Mouse (Mus musculus) cerebellum, adult 8-10 months (tissue): Measurements from ENCODE around the gene Phactr1.

ENCODE experiments used
- DNase-seq: peaks from one replicate; pipeline ENCODE4 v3.0.0; 2022

Phactr1 gene

DNA sequence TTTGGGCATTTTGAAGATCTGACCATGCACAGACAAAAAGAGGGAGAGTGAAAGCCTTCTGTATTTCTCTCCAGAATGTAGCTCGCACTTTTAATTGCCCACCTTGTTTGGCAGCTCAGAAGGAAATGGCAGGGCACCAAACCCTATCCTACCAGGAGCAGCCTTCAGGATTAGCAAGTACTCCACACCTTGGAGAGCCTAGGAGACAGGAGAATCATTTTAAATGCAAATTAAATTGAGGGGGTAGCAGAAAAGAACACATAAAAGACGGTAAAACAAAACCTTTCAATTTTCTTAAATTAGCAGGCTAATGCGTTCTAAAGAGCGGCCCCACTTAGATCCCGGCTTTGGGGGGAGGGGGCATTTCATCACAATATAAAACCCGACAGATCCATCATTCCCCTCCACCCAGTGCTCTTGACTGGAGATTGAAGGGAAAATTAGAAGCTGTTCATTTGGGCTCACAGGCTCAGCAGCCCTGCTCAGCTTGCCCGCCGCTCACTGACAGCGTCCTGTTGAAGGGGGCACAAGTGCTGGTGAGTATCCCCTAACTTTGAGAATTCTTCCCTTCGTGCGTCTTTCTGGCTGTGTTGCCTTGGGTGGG is at the start of gene Phactr1:
TSS of gene Phactr1 (plus strand) at position 233 of the 604 bp plus-strand sequence.
- no peak for DNase-seq

DNA sequence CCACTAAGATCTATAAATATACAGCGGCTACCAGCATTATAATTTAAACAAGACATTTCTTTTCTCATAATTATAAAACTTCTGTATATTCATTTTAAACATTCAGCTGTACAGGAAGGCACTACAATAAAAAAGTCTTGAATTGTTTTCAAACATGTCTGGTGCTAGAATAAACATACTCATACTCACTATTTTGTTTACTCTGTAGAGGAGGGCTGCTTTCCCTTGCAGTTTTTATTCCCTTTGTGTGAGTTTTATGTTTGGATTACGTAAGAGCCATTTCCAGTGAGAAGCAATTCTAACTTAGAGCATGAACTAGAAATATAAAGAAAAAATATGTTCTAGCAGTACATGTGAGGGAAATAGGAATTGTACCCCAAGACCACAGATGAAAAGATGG is 45.5 kb upstream of the Phactr1 start:
- DNase-seq, result no peak

DNA sequence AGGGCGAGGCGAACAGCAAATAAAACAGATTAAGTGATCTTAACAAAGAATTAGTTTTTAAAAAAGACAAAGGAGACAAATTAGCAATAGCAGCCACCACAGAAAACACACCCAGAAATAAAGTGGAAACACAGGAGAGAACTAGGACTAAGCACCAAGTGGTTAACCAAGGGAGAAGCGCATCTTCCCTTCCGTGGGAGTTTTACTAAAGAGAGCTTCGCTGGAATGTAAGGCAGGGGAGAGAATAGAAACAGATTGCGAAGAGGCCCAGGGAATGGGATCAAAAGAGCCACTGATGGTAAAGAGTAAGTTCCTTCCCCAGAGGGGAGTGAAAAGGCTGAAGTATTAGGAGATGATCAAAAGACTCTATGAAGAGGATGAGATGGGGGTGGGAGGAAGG is 30.2 kb upstream of the Phactr1 start:
- DNase-seq, result no peak

DNA sequence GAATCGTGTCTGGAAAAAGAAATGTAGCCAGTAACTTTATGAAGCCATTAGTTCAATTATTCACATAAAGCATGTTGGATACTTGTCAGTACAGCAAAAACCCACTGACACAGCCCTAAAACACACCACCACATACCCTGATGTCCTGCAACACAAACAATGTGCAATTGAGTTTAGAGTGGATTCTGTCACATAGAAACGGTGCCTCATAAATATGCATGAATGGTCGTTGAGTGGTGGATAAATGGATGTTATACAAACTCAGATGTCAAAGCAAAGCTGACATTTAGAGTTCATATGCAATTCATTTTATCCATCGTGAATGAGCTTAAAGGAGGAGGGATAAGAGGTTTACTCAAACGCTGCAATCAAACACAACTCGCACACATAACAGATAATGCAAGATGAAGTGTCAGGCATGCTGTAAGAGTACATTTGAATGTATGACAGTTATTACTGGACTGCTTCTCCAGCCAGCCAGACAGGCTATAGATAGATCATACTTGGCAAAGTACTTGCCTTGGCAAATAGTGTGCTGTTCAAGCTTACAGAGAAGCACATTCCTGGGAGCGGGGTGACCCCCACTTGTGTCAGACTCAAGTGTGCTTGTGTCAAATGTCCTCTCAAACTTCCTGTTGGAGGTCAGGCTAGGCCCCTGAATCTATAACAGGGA is 23.6 kb upstream of the Phactr1 start:
- DNase-seq, result no peak

DNA sequence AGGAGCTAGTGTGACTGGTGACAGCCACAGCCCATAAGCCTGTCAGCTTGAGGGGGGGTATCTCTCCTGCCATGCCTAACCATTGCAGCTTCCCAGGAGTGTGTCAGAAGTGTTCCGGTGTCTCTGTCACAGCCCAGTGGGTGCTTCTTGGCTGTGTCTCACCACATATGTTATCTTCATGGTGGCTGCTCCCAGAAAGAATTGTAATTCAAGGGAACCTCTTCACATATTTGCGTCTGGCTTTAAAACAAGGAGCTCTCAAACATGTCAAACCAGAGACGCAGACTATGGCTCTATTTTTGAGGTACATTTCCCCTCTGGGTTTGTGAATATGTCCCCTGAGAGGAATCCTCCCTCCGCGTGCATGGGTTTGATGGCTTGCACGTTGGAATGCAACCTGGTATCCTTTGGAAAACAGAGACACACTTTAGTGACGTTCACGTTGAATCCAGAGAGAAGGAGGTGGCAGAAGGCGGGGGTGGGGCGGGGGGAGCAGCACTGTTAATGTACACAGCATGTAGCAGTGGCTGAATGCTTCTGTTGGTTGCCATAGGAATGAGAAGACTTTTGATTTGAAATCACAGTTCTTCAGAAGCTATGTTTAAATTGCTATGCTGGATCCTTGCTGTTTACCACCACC is 8.7 kb upstream of the Phactr1 start:
- DNase-seq, result peak; percentile 30

DNA sequence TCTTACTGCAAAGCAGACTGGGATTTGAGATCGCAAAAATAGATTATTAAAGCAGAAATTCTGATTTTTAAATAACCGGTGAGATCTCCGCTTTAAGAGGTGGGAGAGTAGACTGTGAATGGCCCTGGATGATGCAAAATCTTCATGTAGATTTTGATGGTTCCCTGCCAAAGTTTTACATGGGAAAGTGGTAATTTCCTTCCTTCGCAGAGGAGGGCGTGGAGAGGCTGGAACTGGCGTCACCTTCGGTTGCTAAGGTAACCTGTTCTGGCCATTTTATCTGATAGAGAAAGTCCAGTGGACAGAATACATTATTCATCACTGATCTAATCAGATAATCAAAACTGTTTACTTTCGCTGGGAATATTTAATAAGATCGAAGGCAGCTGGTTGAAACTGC is 876 bp downstream of the Phactr1 start:
- no peak for DNase-seq

DNA sequence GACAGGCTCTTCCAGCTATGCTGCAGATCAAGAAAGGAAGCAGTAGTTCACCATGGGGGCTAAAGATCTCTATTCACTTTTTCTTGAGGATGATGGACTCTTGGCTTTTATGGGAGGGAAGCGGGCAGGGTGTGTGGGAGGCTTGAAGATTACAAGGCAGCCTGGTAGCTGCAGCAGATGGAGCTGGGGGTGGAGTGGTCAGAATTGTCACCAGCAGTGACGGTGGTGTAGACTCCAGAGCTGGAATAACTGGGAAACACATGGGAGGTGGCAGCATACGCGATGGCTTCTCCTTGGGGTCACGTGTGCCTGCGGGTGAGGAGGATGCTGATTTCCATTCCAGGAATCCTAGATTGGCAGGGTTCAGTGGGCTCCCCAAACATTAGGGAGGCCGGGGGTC is 3.8 kb downstream of the Phactr1 start:
- DNase-seq, result no peak

DNA sequence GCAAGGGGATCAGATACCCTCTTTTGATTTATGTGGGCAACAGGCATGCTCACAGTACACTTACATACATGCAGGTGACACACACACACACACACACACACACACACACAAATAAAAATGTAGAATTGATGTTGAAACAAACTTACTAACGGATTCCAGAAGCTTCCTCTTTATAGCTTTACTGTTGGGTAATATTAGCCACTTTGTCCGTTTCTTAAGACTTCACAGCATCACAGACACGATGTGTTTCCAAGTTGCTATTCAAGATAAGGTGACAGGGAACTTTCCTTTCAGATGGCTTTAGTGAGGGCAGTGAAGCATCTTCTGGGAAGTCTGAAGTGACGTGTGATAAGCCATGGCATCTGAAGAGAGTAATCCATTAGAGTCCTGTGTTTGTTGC is 11.8 kb downstream of the Phactr1 start:
- no peak for DNase-seq

DNA sequence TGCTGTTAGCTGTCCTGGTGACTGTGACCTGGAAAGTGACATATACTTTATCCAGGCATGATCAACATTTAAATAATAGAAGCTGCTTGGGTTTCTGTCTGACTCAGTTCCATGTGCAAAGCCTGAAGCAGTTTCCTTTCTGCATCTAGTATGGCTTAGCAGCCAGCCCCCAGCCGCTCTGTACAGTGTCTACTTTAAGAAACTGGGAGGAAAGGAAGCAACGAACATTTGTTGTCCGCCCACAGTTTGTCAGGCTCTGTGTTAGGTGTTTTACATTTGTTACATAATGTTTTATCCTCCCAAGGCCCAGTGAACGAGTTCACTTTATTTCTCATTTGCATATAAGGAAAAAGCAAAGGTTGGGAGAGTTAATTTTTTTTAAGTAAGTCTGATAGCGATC is 16.2 kb downstream of the Phactr1 start:
- DNase-seq, result no peak

DNA sequence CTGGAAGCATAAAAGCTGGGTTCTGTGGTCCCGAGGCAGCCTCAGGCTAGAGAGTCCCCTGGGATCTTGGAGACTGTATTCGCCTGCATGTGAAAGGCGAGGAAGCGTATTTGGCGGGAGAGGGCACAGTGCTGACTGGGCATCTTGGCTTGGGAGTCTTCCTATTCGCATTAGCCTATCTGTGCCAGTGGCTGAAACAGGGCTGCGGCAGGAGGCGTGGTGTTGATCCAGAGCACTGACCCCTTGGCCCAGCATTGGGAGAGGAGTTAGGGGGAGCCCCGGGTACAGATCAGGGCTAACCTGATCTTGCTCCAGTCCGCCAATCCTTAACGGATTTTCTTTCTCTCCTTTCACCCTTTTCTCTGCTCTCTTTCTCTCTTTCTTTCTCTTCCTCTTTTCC is 28.7 kb downstream of the Phactr1 start:
- peak; percentile 46 for DNase-seq

DNA sequence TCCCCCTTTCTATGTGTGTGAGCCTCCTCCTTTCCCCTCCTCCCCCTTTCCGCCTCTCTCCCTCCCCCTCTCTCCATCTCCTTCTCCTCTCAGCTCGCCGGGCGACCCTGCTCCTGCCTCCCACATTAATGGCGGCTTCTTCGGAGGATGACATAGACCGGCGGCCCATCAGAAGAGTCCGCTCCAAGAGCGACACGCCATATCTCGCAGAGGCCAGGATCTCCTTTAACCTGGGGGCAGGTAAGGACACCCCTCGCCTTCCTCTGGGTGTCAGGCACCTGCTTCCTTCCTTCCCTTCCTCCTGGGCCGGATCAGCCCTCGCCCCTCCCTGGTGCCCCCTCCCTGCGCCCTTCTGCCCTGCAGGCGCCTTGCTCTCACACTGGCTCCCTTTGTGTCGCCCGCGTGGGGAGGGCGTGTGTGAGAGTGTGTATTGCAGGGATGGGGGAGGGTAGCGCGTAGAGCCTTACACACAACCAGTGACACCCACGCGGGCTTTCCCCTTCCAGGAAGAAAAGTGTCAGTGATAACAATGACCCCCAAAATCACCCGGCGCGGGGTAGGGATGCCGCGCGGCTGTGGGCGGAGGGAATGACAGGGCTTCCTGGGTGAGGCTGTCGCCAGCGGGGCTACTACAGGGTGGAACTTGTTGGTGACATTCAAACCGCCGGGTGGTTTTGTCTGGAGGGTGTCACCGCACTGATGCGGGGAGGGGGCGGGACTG is 29.3 kb downstream of the Phactr1 start:
- DNase-seq, result peak; percentile 59

DNA sequence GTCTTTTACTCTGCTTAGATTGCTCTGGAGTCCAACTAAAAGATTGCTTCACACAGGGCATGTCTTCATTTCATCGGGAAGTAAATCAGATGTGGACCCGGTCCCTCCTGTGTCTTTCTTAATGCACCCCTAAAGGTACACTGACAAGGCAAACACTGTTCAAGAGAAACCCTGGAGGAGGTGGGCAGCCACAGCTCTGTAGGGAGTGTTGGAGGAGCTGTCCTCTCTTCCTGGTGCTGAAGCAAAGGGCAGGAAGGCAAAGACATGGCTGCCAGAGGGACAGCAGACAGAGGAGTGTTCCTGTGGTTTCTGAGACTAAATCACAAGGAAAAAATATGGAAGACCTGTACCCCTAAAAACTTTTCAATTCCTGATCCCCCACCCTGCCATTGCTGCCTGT is 31.1 kb downstream of the Phactr1 start:
- DNase-seq, result no peak

DNA sequence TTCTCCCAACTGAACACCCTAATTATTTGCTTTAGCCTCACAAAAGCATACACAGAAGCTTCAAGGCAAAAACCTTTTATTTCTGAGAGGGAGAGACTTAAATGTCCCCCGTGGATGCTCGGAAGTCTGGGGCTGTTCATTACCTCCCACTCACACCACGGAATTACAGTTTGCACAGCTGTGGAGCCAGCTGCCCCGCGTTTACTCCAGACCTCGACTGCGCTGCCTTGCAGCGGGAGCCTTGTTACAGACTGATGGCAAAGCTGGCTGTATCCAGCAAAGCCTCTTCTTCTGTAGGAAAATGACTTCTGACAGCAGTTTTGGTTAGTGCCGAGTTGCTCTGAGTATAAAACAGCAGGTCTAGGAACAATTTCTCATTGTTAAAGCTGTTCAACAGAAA is 39.0 kb downstream of the Phactr1 start:
- no peak for DNase-seq

DNA sequence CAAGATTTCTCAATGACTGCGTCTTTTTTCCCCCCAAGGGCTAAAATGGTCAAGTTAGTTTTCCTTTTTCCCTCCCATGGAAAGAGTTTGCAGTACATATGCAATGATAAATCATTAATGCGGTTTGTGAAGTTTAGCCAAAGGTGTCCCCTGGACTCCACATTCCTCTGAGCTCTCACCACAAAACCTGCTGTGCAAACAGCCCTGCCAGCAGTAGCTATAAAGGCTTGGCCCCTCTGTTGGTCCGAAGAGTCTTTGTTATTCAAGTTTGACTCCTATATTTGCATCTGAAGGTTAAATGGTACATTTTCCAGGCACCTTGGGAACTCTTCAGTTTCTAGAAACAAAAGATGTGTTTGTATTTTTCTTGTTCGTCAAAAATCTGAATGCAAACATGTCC is 39.7 kb downstream of the Phactr1 start:
- DNase-seq, result no peak

DNA sequence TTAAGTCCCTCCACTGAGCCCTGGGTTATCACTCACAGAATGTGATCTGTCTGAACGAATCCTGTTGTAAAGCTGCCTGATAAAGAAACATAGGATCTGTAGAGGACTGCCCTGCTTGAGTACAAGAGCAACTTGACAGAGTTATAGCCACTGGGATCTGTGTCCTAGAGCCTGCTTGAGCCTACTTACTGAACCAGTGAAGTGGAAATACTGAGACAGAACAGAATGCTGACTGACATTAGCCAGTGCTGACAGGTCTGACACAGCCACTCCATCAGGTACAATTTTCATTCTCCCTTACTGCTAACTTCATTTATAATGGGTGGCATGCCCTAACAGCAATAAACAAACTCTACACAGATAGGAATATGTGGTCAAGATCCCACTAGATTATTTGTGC is 40.2 kb downstream of the Phactr1 start:
- no peak for DNase-seq

DNA sequence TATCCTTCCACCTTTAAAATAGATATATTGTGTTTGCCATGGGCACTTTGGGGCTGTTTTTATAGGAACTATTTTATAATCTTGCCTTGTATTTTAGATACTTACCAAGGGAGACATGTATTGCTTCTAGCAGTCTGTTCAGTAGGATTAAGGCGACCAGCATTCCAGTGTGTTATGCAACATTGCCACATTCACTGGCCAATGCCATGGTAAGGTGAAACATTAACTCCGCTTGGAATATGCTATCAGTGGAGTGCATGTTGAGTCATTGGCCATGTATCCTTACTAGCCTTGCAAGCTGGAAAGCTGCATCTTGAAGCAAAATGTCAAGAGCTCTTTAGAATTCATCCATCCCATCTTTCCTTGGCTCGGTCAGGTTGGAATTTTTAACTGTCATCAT is 43.6 kb downstream of the Phactr1 start:
- no peak for DNase-seq

DNA sequence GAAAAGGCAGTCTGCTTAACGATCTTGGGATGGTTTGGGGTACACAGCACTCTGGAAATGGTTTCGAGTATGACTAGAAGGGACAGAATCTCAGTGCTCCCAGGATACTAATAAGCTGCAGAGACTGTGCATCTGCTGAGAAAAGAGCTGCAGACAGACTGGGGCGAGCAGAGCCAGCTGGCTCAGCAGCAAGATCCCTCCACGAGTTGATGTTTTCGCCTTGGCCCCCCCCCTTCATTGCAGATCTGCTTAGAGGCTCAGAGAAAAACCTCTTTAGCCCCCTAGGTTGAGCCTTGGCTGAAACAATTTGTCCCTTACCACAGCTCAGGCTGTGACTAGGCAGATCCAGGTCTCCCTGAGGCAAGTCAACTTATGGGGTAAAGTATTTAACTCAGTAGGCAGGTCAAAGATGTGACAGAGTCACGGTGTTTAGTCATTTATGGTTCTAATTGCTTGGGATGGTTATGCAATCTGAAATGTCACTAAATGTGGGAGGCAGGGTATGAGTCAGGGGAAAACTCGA is 45.3 kb downstream of the Phactr1 start:
- DNase-seq, result peak; percentile 12

DNA sequence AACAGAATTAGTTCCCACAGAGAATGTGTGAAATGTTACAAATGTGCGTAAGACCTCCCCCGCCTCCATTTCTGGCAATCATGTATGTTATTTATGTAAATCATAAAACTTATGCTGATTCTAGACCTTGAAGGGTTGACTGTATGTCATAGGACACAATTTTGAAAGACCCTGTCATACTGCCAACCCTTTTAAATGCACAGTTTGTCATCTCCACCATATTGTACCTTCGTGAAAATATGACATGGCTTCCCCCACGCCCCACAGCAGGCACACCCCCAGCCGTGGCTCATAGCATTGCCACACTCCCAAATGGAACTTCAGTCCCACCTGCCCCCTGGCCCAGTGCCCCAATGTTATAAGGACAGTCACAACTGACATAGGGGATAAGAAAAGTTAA is 57.1 kb downstream of the Phactr1 start:
- DNase-seq, result no peak

DNA sequence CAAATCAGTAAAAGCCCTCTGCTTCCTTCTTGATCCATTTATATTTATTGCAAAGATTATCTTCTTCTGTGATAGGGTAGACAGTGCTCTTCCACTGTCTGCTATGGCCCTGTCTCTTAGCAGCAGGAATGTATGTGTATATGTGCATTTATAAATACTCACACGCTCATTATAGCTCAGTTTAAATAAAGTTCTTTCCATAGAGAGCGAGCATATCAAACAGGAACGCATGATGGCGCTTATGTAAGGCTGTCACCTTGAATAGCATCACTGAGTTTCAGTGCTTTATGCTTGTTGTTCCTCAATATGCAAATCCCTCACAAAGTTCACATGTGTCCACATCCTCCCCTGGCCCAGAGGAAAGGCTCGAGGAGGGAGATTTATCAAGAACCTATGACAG is 57.7 kb downstream of the Phactr1 start:
- DNase-seq, result no peak

DNA sequence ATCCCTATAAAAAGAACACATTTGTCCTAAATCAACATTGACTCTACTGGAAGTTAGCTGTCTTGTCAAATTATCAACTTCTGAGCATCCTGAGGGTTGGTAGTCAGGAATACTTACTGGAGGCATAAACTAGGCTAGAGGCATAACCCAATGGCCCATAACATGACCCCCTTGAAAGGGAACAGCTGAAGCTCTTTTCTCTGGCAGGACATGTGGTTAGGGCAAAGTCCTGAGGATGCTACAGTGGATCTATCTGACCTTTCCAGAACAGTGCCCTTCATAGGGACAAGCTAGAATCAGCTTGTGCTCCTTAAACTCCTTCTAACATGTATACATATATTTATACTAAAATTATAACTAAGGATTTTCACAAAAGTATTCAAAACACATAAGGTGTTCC is 61.8 kb downstream of the Phactr1 start:
- DNase-seq, result no peak

DNA sequence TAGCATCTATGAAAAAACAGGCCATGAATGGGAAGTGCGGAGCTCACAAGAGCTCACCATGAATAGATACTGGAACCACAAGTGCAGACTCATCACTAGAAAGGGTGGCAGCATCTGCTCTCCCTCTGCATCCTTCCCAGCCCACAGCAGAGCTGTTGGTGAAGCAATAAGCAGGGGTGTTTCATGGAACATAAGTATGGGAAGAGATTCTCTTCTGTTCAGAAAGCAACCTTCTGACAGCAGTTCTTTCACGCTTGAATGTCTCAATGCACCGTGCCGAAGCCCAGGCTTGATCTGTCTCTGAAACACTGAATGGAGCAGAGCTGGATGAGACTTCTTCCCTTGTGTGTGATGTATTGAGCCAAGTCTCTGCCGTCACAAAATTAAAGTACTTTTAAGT is 64.0 kb downstream of the Phactr1 start:
- no peak for DNase-seq

DNA sequence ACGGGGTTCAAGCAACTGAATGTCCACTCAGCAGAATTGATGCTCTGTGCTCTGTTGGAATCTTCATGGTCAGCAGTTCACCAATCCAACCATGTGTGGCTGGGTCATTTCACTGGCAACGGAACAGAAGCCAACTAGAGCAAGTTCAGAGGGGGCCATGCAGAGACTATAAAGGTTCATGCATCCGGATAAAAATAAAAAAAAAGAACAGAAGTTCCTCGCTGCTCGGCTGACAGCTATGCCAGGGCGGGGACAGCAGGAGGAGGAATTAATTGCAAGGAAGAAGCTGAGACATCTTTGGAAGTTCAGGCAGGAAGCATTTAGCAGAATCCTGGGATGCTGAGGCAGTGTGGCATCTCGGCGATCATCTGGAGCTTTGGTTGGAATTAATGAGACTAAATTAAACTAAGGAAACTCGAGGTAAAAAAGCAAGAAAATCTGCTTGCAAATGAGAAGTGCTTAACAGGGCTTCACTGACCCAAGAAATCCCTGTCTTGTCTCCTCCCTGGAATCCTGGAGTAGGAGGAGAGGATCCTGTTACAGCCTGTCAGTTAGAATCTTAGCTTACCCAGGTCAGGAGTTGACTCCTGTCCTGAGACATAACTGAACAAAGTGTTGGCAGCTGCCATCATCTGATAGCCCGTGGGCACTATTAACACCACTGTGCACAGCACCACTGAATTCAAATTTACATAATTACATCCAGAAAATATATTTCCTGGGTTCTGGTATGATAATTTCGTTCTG is 77.4 kb downstream of the Phactr1 start:
- DNase-seq, result no peak

DNA sequence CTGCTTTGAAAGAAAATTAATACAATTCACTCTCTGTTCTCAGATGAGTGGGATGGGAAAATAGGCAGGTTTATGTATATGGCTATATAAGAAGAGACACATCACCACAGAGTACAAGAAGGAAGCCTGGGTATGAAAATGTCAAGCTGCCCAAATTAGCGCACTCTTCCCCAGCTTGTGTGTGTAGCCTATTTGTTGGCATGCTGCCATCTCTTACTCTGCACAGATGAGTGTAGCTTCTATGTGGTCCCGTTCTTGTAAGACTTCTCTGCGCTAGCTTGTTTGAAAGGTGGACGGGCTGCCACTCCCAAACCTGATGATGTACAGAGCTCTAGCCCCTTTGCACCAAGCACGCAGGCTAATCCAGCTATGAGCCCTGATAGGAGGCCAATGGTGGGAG is 78.7 kb downstream of the Phactr1 start:
- DNase-seq, result no peak
